Mouse (Mus musculus) neural tube, embryonic 12.5 days (tissue): ENCODE data around the gene Vps41. TPM values are rescaled to one million over a fixed set of nuclear protein-coding genes. Genes with fewer than 3 reads are reported as not detected.
A peak's percentile ranks its signal among the peaks of the same experiment; 100 is the strongest.

Source experiments
- ATAC-seq: fragments of 200-750 bp; cut with Nextera tagmentation; 2 replicates; pipeline ENCODE4 v1.8.0; 2017; ENCODE audit warnings: low read depth, mild to moderate bottlenecking, moderate TSS enrichment, moderate library complexity; ENCODE audit not compliant: low FRiP score
- H3K27ac ChIP-seq: fragments of 300-500 bp; sonication (generic); 2 replicates; pipeline ENCODE4 v1.5.1; 2016
- H3K27me3 ChIP-seq: fragments of 300-500 bp; sonication (generic); replicated peaks from 2 replicates; pipeline ENCODE4 v1.6.1; 2016; ENCODE audit warnings: mild to moderate bottlenecking
- H3K36me3 ChIP-seq: fragments of 300-500 bp; sonication (generic); 2 replicates; pipeline ENCODE4 v1.6.1; 2016; ENCODE audit warnings: mild to moderate bottlenecking
- H3K4me1 ChIP-seq: fragments of 300-500 bp; sonication (generic); 2 replicates; pipeline ENCODE4 v1.6.1; 2016
- H3K4me2 ChIP-seq: fragments of 300-500 bp; sonication (generic); replicated peaks from 2 replicates; pipeline ENCODE4 v1.6.1; 2016; ENCODE audit warnings: mild to moderate bottlenecking
- H3K4me3 ChIP-seq: fragments of 300-500 bp; sonication (generic); 2 replicates; pipeline ENCODE4 v1.5.1; 2016
- H3K9ac ChIP-seq: fragments of 300-500 bp; sonication (generic); 2 replicates; pipeline ENCODE4 v1.6.1; 2016; ENCODE audit warnings: mild to moderate bottlenecking
- H3K9me3 ChIP-seq: fragments of 300-500 bp; sonication (generic); 2 replicates; pipeline ENCODE4 v1.6.1; 2016; ENCODE audit warnings: mild to moderate bottlenecking
- WGBS: fragments of 180-500 bp; shearing (Covaris S2); methylation state at CpG from one replicate; pipeline ENCODE4 v1.1.7; 2016; 5-methylcytosine and 5-hydroxymethylcytosine counted together
- polyA plus RNA-seq: library from polyadenylated mRNA; unstranded; fragments of >200 nt; fragmentation: Nextera tagmentation; extraction: Ambion mirVana; gene quantifications from 2 replicates; pipeline ENCODE4 v1.2.1, GENCODE M21; 2016

The Vps41 gene
- polyA plus RNA-seq, 1 experiment from 2014 or later: 106 TPM

DNA sequence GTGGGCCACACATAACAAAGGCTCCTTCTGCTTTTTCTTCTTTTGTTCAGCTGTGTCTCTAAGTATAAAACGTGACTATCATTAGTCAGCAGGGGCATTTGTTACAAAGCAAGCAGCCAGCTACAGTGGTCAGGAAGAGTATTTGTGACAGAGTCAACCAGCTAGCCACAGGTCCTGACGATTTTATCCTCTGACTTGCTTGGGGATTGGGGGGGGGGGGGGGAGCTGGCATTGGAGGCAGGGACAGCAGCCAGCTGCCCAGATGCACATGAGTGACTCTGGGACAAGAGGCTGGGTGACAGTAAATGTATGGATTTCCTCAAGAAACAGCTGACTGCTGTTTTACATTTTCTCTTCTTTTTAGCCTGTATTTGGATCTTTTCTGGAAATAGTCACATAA, 50.8 kb downstream of the Vps41 start:
- peak; percentile 46 for ATAC-seq
- H3K4me1 ChIP-seq: peaks cover 10% of the 10 kb centered on the region; the same call in 1 of the 2 replicates
- H3K27ac ChIP-seq: no peak overlapping the region
- WGBS: 11% methylated on average over 2 of the region's 2 CpGs
- no peak overlapping the region for H3K9ac ChIP-seq
- H3K9me3 ChIP-seq: no peaks in the 10 kb centered on the region
- no peak overlapping the region for H3K4me2 ChIP-seq
- H3K27me3 ChIP-seq: no peaks in the 10 kb centered on the region
- H3K4me3 ChIP-seq: no peak overlapping the region
- no peaks in the 10 kb centered on the region for H3K36me3 ChIP-seq

- 29% methylated on average over 3 of the region's 3 CpGs for WGBS
- no peaks in the 10 kb centered on the region for H3K27me3 ChIP-seq
- peak; percentile 76 for ATAC-seq
- no peak overlapping the region for H3K9ac ChIP-seq
- H3K4me3 ChIP-seq: no peak overlapping the region
- H3K9me3 ChIP-seq: no peaks in the 10 kb centered on the region
- H3K27ac ChIP-seq: no peak overlapping the region
- H3K36me3 ChIP-seq: no peaks in the 10 kb centered on the region
- peaks cover 10% of the 10 kb centered on the region; the same call in 1 of the 2 replicates for H3K4me1 ChIP-seq
- H3K4me2 ChIP-seq: no peak overlapping the region
Observed at GRCm38 (mm10) chr13:18768495-18768894, 51.4 kb downstream of the Vps41 start.

DNA sequence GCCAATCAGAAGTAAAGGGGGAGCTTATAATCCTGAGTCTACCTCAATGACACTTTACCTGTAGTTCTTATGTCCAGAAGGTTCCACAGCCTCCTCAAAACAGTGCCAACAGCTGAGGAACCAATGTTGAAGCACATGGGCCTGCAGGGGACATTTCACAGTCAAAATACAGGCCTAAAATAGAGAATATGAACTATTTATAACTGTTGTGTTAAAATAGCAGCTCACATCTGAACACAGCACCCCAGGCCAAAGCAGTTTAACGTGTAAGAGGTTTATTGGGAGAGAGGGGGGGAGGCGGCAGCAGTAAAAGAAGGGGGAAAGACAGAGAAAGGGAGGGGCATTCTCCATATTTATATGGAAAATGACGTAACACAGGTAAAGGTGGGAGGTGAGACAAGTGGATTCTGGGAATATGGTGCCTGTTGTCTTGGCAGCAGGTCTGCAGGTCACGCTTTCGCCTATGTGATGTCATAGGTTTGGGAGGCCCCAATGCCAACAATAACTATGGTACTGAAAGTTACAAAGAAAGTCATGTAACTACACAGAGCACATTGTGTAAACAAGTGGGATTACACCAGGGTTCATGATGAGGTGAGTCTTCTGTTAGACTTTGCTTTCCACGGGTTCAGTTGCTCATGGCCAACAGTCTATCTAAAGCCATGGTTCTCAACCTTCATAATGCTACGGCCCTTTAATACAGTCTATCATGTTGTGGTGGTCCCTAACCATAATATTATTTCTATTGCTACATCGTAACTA, 56.5 kb downstream of the Vps41 start:
- Histone ChIP-seq H3K4me3 (no peak overlapping the region), H3K36me3 (no peaks in the 10 kb centered on the region), H3K9ac (no peak overlapping the region), H3K27me3 (no peaks in the 10 kb centered on the region), H3K27ac (no peak overlapping the region), H3K9me3 (no peaks in the 10 kb centered on the region), H3K4me2 (no peak overlapping the region), H3K4me1 (0 out of 2 replicates have a peak, but pooled peaks cover under 1% of the 10 kb centered on the region)
- no peak for ATAC-seq
- WGBS: 93% methylated on average over 8 of the region's 8 CpGs

GRCm38 (mm10) chr13:18781250-18781649, 64.2 kb downstream of the Vps41 start:
- no peak overlapping the region for H3K4me3 ChIP-seq
- no peaks in the 10 kb centered on the region for H3K36me3 ChIP-seq
- 84% methylated on average over 2 of the region's 2 CpGs for WGBS
- H3K4me2 ChIP-seq: no peak overlapping the region
- H3K4me1 ChIP-seq: no peaks in the 10 kb centered on the region
- no peak for ATAC-seq
- H3K9ac ChIP-seq: no peak overlapping the region
- H3K27ac ChIP-seq: no peak overlapping the region
- H3K27me3 ChIP-seq: no peaks in the 10 kb centered on the region
- H3K9me3 ChIP-seq: no peaks in the 10 kb centered on the region

DNA sequence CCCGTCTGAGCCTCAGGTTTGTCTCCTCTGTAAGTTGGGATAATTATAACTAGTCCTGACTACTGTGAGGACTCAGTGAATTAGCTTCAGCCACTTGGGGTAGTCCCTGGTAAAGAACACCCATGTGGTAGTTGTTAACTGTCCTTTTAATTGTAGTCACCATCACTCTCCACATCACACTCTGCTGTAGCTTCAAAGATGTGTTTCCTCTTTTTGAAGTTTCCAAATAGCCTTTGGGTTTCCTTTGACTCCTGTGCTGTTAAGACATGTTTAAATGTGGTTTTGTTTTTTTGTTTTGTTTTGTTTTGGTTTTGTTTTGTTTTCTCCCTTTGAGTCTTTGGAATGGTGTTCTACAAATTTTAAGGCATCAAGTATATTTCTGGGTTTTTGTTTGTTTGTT, 68.6 kb downstream of the Vps41 start:
- H3K4me3 ChIP-seq: no peak overlapping the region
- WGBS: 50% methylated on average over 1 of the region's 1 CpGs
- no peaks in the 10 kb centered on the region for H3K27me3 ChIP-seq
- no peak overlapping the region for H3K9ac ChIP-seq
- no peak for ATAC-seq
- no peak overlapping the region for H3K4me2 ChIP-seq
- no peaks in the 10 kb centered on the region for H3K36me3 ChIP-seq
- no peaks in the 10 kb centered on the region for H3K9me3 ChIP-seq
- H3K4me1 ChIP-seq: 0 out of 2 replicates have a peak, but pooled peaks cover 4% of the 10 kb centered on the region
- no peak overlapping the region for H3K27ac ChIP-seq

- Histone ChIP-seq H3K9me3 (no peaks in the 10 kb centered on the region), H3K27ac (no peak overlapping the region), H3K4me2 (no peak overlapping the region), H3K36me3 (no peaks in the 10 kb centered on the region), H3K4me1 (0 out of 2 replicates have a peak, but pooled peaks cover 4% of the 10 kb centered on the region), H3K27me3 (no peaks in the 10 kb centered on the region), H3K4me3 (no peak overlapping the region), H3K9ac (no peak overlapping the region)
- no peak for ATAC-seq
- WGBS: 93% methylated on average over 4 of the region's 4 CpGs
Observed at GRCm38 (mm10) chr13:18788040-18788439, 71.0 kb downstream of the Vps41 start.

- no peak overlapping the region for H3K4me3 ChIP-seq
- H3K9ac ChIP-seq: no peak overlapping the region
- H3K4me2 ChIP-seq: no peak overlapping the region
- 64% methylated on average over 2 of the region's 2 CpGs for WGBS
- H3K27ac ChIP-seq: no peak overlapping the region
- H3K4me1 ChIP-seq: 0 out of 2 replicates have a peak, but pooled peaks cover 4% of the 10 kb centered on the region
- ATAC-seq: no peak
- no peaks in the 10 kb centered on the region for H3K36me3 ChIP-seq
- no peaks in the 10 kb centered on the region for H3K27me3 ChIP-seq
- no peaks in the 10 kb centered on the region for H3K9me3 ChIP-seq
Observed at GRCm38 (mm10) chr13:18788689-18789088, 71.6 kb downstream of the Vps41 start.

- Histone ChIP-seq H3K9me3 (no peaks in the 10 kb centered on the region), H3K4me2 (no peak overlapping the region), H3K4me1 (0 out of 2 replicates have a peak, but pooled peaks cover 4% of the 10 kb centered on the region), H3K27ac (no peak overlapping the region), H3K4me3 (no peak overlapping the region), H3K27me3 (no peaks in the 10 kb centered on the region), H3K9ac (no peak overlapping the region), H3K36me3 (no peaks in the 10 kb centered on the region)
- WGBS: 94% methylated on average over 4 of the region's 4 CpGs
- ATAC-seq: no peak
Observed at GRCm38 (mm10) chr13:18789662-18790061, 72.6 kb downstream of the Vps41 start.

- H3K36me3 ChIP-seq: no peaks in the 10 kb centered on the region
- H3K27me3 ChIP-seq: no peaks in the 10 kb centered on the region
- 78% methylated on average over 6 of the region's 6 CpGs for WGBS
- ATAC-seq: no peak
- no peak overlapping the region for H3K4me3 ChIP-seq
- H3K4me1 ChIP-seq: 0 out of 2 replicates have a peak, but pooled peaks cover 4% of the 10 kb centered on the region
- no peak overlapping the region for H3K9ac ChIP-seq
- H3K4me2 ChIP-seq: no peak overlapping the region
- H3K9me3 ChIP-seq: no peaks in the 10 kb centered on the region
- no peak overlapping the region for H3K27ac ChIP-seq
Observed at GRCm38 (mm10) chr13:18790086-18790485, 73.0 kb downstream of the Vps41 start.

DNA sequence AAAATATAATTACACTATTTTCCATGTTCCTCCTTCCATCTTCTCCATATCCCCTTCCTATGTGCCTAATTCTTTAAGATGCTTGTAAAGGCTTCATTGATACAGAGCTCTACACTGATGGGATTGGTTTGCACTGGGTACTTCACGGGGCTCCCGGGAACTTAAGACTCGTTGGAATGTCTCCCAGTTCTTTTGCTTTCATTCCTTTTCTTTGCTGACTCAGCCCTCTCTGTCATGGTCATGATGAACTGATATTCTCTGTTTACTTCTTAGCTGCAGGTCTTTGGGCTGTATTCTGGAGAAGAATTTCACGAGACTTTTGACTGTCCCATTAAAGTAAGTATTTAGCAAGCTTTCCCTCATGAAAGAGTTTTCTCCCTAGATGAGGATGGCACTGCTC, 74.2 kb downstream of the Vps41 start:
- Histone ChIP-seq H3K4me3 (no peak overlapping the region), H3K27ac (no peak overlapping the region), H3K9ac (no peak overlapping the region), H3K4me2 (no peak overlapping the region), H3K27me3 (no peaks in the 10 kb centered on the region), H3K4me1 (0 out of 2 replicates have a peak, but pooled peaks cover 4% of the 10 kb centered on the region), H3K9me3 (no peaks in the 10 kb centered on the region), H3K36me3 (no peaks in the 10 kb centered on the region)
- 73% methylated on average over 4 of the region's 4 CpGs for whole genome bisulfite sequencing
- ATAC-seq: no peak

DNA sequence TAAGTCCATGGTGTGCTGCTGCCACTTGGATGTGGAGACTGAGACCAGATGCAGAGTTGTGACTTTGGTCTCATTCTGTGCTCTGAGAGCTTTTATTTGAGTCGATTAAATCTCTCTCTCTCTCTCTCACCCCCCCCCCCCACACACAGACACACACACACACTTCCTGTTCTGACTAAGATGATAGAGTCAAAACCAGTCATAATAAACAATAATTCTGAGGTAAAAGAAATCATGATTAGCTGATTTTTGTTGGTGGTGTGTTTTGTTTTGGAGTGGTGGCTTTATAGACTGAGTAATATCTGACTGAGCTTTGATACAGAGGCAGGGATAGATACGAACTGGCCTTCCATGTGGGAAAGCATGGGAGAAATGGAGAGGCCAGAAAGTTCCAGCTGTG, 74.6 kb downstream of the Vps41 start:
- H3K4me2 ChIP-seq: no peak overlapping the region
- 0 out of 2 replicates have a peak, but pooled peaks cover 4% of the 10 kb centered on the region for H3K4me1 ChIP-seq
- no peaks in the 10 kb centered on the region for H3K36me3 ChIP-seq
- H3K9ac ChIP-seq: no peak overlapping the region
- no peaks in the 10 kb centered on the region for H3K27me3 ChIP-seq
- no peak overlapping the region for H3K27ac ChIP-seq
- ATAC-seq: no peak
- no peaks in the 10 kb centered on the region for H3K9me3 ChIP-seq
- WGBS: 93% methylated on average over 2 of the region's 2 CpGs
- no peak overlapping the region for H3K4me3 ChIP-seq

- 64% methylated on average over 3 of the region's 3 CpGs for WGBS
- no peaks in the 10 kb centered on the region for H3K27me3 ChIP-seq
- ATAC-seq: no peak
Observed at GRCm38 (mm10) chr13:18794454-18794853, 77.4 kb downstream of the Vps41 start.

DNA sequence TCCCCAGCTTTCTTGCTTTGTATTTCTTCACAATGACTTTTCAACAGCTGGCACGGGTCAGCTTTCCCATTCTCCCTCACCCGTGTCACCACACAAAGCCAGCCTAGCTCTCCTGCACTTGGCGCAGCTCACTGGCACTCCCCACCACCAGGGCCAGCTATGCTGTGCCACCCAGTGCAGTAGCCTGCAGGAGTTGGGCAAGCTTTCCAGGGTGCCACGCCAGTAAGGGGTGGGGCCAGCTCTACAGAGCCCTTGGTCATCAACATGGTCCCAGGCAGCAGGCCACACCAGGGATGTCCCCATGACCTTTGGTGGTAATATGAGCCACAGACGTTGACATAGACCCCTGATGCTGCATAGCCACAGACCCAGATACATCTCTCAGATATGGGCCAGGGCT, 80.5 kb downstream of the Vps41 start:
- no peak overlapping the region for H3K27ac ChIP-seq
- H3K36me3 ChIP-seq: no peaks in the 10 kb centered on the region
- no peak overlapping the region for H3K9ac ChIP-seq
- H3K4me1 ChIP-seq: no peaks in the 10 kb centered on the region
- H3K4me3 ChIP-seq: no peak overlapping the region
- no peaks in the 10 kb centered on the region for H3K9me3 ChIP-seq
- H3K4me2 ChIP-seq: no peak overlapping the region
- WGBS: 90% methylated on average over 5 of the region's 5 CpGs
- ATAC-seq: no peak
- no peaks in the 10 kb centered on the region for H3K27me3 ChIP-seq

More at GRCm38 (mm10) chr13:18794454-18794853, 77.4 kb downstream of the Vps41 start:
- no peaks in the 10 kb centered on the region for H3K9me3 ChIP-seq
- no peak overlapping the region for H3K4me3 ChIP-seq
- no peak overlapping the region for H3K9ac ChIP-seq
- no peak overlapping the region for H3K27ac ChIP-seq
- no peak overlapping the region for H3K4me2 ChIP-seq
- no peaks in the 10 kb centered on the region for H3K4me1 ChIP-seq
- no peaks in the 10 kb centered on the region for H3K36me3 ChIP-seq
